Mouse (Mus musculus) myocyte (in vitro differentiated cells): Measurements from ENCODE around the gene Rpp14.

Experiments
- CEBPB ChIP-seq: IDR thresholded peaks from 2 replicates; pipeline ENCODE4 v1.6.1; 2011; ENCODE audit warnings: mild to moderate bottlenecking, moderate library complexity; ENCODE audit not compliant: poor library complexity, insufficient read depth, severe bottlenecking
- POLR2A ChIP-seq: IDR thresholded peaks from one replicate; pipeline ENCODE4 v1.6.1; 2011; ENCODE audit warnings: low read depth, mild to moderate bottlenecking, control low read depth, moderate library complexity; ENCODE audit not compliant: insufficient read length
- POLR2AphosphoS2 ChIP-seq: IDR thresholded peaks from one replicate; pipeline ENCODE4 v1.6.1; 2011; ENCODE audit warnings: low read depth, control low read depth; ENCODE audit not compliant: insufficient read length
- SRF ChIP-seq: IDR thresholded peaks from one replicate; pipeline ENCODE4 v1.6.1; 2011; ENCODE audit warnings: low read depth; ENCODE audit not compliant: control insufficient read depth, insufficient read length

- TF ChIP-seq POLR2AphosphoS2, result no peak
- TF ChIP-seq POLR2A, result no peak
- TF ChIP-seq CEBPB, result no peak
- TF ChIP-seq SRF, result no peak
Observed at GRCm38 (mm10) chr14:8135130-8135529, 55.0 kb downstream of the Rpp14 start.
